Mouse (Mus musculus) embryonic facial prominence, embryonic 12.5 days (tissue): Measurements from ENCODE around the gene Lamtor2. TPM values are rescaled to one million over a fixed set of nuclear protein-coding genes. Genes with fewer than 3 reads are reported as not detected.

Source experiments
- ATAC-seq: fragments of 200-750 bp; cut with Nextera tagmentation; 2 replicates; pipeline ENCODE4 v1.8.0; 2017; ENCODE audit not compliant: insufficient number of reproducible peaks, insufficient read depth, low FRiP score, low TSS enrichment
- H3K27ac ChIP-seq: fragments of 300-500 bp; sonication (generic); 2 replicates; pipeline ENCODE4 v1.5.1; 2016; ENCODE audit warnings: mild to moderate bottlenecking
- H3K27me3 ChIP-seq: fragments of 300-500 bp; sonication (generic); 2 replicates; pipeline ENCODE4 v1.6.1; 2016; ENCODE audit warnings: mild to moderate bottlenecking, moderate library complexity
- H3K36me3 ChIP-seq: fragments of 300-500 bp; sonication (generic); 2 replicates; pipeline ENCODE4 v1.6.1; 2016; ENCODE audit warnings: mild to moderate bottlenecking
- H3K4me1 ChIP-seq: fragments of 300-500 bp; sonication (generic); 2 replicates; pipeline ENCODE4 v1.6.1; 2016
- H3K4me2 ChIP-seq: fragments of 300-500 bp; sonication (generic); replicated peaks from 2 replicates; pipeline ENCODE4 v1.6.1; 2016; ENCODE audit warnings: mild to moderate bottlenecking, moderate library complexity
- H3K4me3 ChIP-seq: fragments of 300-500 bp; sonication (generic); 2 replicates; pipeline ENCODE4 v1.5.1; 2016; ENCODE audit warnings: mild to moderate bottlenecking
- H3K9ac ChIP-seq: fragments of 300-500 bp; sonication (generic); 2 replicates; pipeline ENCODE4 v1.6.1; 2016; ENCODE audit warnings: mild to moderate bottlenecking, moderate library complexity
- H3K9me3 ChIP-seq: fragments of 300-500 bp; sonication (generic); 2 replicates; pipeline ENCODE4 v1.6.1; 2016; ENCODE audit warnings: mild to moderate bottlenecking, moderate library complexity
- WGBS: fragments of 180-500 bp; shearing (Covaris S2); methylation state at CpG from one replicate; pipeline ENCODE4 v1.1.7; 2016; 5-methylcytosine and 5-hydroxymethylcytosine counted together
- polyA plus RNA-seq: library from polyadenylated mRNA; unstranded; fragments of >200 nt; fragmentation: Nextera tagmentation; extraction: Ambion mirVana; gene quantifications from 2 replicates; pipeline ENCODE4 v1.2.1, GENCODE M21; 2016

Gene Lamtor2
- polyA plus RNA-seq, 1 experiment from 2014 or later, result 144 TPM

DNA sequence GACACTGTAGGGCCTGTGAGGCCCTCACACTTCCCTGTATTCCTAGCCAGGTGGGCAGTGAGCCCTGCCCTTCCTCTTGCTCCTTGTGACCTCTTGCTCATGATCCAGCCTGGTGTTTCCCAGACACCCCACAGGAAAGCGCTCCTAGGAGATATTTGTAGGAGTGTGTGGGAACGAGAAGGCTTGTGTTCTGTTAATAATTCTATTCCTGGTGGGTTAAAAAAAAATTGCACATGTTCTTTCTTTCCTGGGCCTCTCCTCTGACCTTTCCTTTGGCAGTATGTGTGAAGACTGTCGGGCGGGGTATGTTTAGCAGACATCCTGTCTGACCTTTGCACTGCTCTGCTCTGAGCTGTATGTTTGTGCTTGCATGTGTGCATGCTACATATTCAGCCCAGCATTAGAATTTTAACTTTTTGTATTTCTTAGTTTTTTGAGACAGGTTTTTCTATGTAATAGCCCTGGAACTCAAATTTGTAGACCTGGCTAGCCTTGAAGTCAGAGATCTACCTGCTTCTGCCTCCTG lies 13.7 kb upstream of the Lamtor2 start:
- no peak overlapping the region for H3K4me3 ChIP-seq
- H3K9me3 ChIP-seq, result no peaks in the 10 kb centered on the region
- no peaks in the 10 kb centered on the region for H3K27me3 ChIP-seq
- no peak overlapping the region for H3K27ac ChIP-seq
- ATAC-seq, result no peak
- peaks cover 93% of the 10 kb centered on the region for H3K36me3 ChIP-seq
- no peak overlapping the region for H3K4me2 ChIP-seq
- H3K9ac ChIP-seq, result no peak overlapping the region
- 87% methylated on average over 4 of the region's 4 CpGs for WGBS
- H3K4me1 ChIP-seq, result no peaks in the 10 kb centered on the region

DNA sequence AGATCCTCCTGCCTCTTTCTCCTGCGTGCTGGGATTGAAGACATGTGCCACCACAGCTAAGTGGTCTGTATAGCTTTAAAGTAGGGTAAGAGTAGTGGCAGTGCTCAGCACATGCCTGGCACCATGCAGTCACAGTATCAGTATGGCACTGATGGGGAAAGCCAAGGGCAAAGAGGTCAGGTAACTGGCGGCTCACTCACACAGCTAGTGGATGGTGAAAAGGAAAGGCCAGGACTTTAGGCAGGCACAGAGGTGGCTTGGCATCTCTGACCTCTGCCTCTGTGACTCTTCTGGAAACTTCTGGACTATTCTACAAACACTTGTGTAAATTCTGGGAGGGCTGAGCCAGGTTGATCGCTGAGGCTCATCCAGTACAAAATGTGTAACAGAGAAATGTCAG lies 13.2 kb upstream of the Lamtor2 start:
- no peaks in the 10 kb centered on the region for H3K4me1 ChIP-seq

DNA sequence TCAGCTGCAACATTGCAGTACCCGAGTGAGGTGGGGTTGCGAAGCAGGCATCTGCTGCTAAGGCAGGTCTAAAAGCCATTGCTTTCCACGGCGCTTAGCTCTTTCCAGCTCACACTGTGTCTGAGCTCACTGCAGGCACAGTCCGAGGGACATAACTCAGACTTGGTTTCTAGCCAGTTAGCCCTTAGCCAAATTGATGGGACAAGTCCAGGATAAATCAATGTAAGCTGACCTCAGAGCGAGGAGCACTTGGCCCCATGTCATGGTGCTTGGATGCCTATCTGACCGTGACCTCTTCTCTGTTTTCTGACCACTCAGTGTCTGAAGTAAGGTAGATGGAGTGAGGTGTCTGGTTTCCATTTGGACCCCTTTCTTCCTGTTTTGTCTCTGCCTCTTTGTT lies 11.1 kb upstream of the Lamtor2 start:
- Histone ChIP-seq H3K36me3 (peaks cover 99% of the 10 kb centered on the region), H3K27me3 (no peaks in the 10 kb centered on the region), H3K4me1 (no peaks in the 10 kb centered on the region), H3K9ac (no peak overlapping the region), H3K4me2 (no peak overlapping the region), H3K9me3 (no peaks in the 10 kb centered on the region), H3K27ac (no peak overlapping the region), H3K4me3 (no peak overlapping the region)
- 85% methylated on average over 7 of the region's 7 CpGs for WGBS
- ATAC-seq, result no peak

More for the DNA sequence above, 13.2 kb upstream of the Lamtor2 start:
- ATAC-seq, result no peak
- Histone ChIP-seq H3K27me3 (no peaks in the 10 kb centered on the region), H3K9ac (no peak overlapping the region), H3K4me3 (no peak overlapping the region), H3K9me3 (no peaks in the 10 kb centered on the region), H3K27ac (no peak overlapping the region), H3K36me3 (peaks cover 97% of the 10 kb centered on the region), H3K4me2 (no peak overlapping the region)
- 91% methylated on average over 3 of the region's 3 CpGs for WGBS

DNA sequence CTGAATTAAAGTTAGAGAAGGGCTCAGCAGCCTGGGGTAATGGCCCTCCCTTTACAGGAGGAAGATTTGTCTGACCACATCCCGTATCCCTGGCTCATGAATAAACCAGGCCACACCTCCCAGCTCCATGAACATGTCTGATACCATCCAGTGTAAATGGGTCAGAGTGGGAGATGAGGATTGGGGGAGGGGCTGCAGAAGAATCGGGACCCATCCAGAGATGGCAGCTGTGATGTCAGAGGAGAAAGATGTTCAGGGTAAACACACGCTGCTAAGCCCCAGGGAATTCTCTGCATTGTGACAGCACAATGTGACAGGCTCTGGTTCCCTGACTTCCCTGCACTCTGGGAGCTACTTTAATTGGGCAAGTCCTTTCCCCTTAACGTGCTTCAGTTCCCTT lies 10.6 kb upstream of the Lamtor2 start:
- Histone ChIP-seq H3K36me3 (peaks cover 99% of the 10 kb centered on the region), H3K27me3 (no peaks in the 10 kb centered on the region), H3K4me3 (no peak overlapping the region), H3K4me1 (no peaks in the 10 kb centered on the region), H3K9ac (no peak overlapping the region), H3K4me2 (no peak overlapping the region), H3K9me3 (no peaks in the 10 kb centered on the region), H3K27ac (no peak overlapping the region)
- 74% methylated on average over 4 of the region's 4 CpGs for WGBS
- no peak for ATAC-seq

DNA sequence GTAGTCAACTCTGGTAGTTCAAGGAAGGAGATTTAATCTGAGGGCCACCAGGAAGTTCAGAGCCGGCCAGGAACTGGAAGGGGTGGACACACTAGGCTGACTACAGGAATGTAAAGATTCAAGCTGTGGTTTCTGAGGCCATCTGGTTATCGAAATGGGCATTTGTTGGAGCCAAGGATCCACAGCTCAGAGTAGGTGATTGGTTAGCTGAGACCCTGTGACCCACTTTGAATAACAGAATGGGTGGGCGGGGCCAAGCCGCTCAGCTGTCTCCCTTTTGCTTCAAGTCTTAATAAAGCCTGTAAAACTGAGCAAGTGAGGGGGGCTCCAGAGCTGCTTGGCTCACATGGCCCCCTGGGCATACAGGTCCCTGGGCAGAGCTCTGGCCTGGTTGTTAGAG lies 9.1 kb upstream of the Lamtor2 start:
- no peak overlapping the region for H3K4me2 ChIP-seq
- H3K4me3 ChIP-seq, result no peak overlapping the region
- no peaks in the 10 kb centered on the region for H3K4me1 ChIP-seq
- 75% methylated on average over 4 of the region's 4 CpGs for WGBS
- no peaks in the 10 kb centered on the region for H3K9me3 ChIP-seq
- 0 out of 2 replicates have a peak, but pooled peaks have one; percentile 8 for ATAC-seq
- H3K27ac ChIP-seq, result no peak overlapping the region
- H3K27me3 ChIP-seq, result no peaks in the 10 kb centered on the region
- no peak overlapping the region for H3K9ac ChIP-seq
- peaks cover 100% of the 10 kb centered on the region for H3K36me3 ChIP-seq

DNA sequence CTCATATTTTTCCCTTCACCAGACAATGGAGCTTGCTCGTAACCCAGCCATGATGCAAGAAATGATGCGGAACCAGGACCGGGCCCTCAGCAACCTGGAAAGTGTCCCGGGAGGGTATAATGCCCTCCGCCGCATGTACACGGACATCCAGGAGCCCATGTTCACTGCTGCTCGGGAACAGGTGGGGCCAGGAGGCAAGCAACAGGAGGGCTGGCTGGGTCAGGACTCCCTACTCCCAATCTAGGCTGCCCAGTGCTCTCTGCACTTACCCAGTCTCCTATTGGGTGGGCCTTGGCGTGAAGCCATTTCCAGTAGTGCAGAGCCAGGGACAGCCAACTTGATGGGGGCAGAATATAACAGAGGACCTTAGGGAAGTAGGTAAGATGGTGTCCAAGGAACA lies 6.7 kb upstream of the Lamtor2 start:
- H3K4me3 ChIP-seq, result no peak overlapping the region
- H3K4me1 ChIP-seq, result peaks cover 12% of the 10 kb centered on the region
- 95% methylated on average over 9 of the region's 9 CpGs for WGBS
- no peaks in the 10 kb centered on the region for H3K27me3 ChIP-seq
- peaks cover 90% of the 10 kb centered on the region for H3K36me3 ChIP-seq
- no peak overlapping the region for H3K27ac ChIP-seq
- ATAC-seq, result no peak
- no peak overlapping the region for H3K9ac ChIP-seq
- H3K9me3 ChIP-seq, result no peaks in the 10 kb centered on the region
- H3K4me2 ChIP-seq, result no peak overlapping the region

DNA sequence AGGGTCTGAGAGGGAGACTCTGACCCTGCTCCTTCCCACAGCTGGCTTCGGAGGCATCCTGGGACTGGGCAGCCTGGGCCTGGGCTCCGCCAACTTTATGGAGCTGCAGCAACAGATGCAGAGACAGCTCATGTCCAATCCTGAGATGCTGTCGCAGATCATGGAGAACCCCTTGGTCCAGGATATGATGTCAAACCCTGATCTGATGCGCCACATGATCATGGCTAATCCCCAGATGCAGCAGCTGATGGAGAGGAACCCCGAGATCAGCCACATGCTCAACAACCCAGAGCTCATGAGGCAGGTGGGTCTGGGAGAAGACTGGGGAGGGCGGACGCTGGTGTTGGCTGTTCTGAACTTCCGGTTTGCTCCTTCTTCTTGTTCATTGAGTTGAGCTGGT lies 3.7 kb upstream of the Lamtor2 start:
- Histone ChIP-seq H3K4me2 (no peak overlapping the region), H3K9ac (no peak overlapping the region), H3K27ac (no peak overlapping the region), H3K36me3 (peaks cover 61% of the 10 kb centered on the region), H3K27me3 (no peaks in the 10 kb centered on the region), H3K9me3 (no peaks in the 10 kb centered on the region), H3K4me1 (peaks cover 22% of the 10 kb centered on the region), H3K4me3 (no peak overlapping the region)
- WGBS, result 92% methylated on average over 8 of the region's 8 CpGs
- no peak for ATAC-seq

DNA sequence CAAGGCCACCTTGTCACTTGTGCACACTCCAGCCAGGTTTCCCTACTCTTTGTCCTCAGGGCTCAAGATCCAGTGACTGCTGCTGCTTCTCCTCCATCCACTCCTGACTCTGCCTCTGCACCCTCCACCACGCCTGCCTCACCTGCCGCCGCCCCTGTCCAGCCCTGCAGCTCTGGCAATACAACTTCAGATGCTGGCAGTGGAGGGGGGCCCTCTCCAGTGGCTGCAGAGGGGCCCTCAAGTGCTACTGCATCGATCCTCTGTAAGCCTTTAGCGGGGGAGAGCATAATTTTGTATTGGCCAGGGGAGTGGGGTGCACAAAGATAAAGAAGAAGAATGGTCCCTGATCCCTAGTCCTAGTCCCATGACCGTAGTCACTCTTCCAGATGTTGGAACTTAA lies 2.9 kb upstream of the Lamtor2 start:
- WGBS, result 95% methylated on average over 6 of the region's 6 CpGs
- Histone ChIP-seq H3K4me3 (no peak overlapping the region), H3K9me3 (no peaks in the 10 kb centered on the region), H3K4me2 (no peak overlapping the region), H3K27me3 (no peaks in the 10 kb centered on the region), H3K27ac (no peak overlapping the region), H3K4me1 (peaks cover 24% of the 10 kb centered on the region), H3K9ac (no peak overlapping the region), H3K36me3 (peaks cover 52% of the 10 kb centered on the region)
- no peak for ATAC-seq

DNA sequence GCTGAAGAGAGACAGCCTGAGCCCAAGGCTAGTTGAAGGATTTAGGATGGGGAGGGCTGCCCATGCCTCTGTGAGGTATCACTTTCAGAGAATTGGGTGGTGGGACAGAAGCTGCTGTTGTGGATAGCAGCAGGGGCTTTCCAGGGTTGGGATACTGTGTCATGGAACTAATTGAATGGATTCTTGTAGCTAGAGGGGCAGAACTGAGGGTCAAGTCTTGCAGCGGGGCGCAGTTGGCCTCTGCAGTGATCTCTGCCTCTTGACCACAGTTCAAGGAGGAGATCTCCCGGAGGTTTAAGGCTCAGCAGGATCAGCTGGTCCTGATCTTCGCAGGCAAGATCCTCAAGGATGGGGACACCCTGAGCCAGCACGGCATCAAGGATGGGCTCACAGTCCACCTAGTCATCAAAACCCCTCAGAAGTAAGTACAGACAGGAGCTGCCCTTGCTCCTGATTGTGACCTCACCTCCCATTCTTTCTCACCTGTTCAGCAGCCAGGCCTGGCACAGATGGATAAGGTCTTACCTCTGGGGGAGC lies 2.3 kb upstream of the Lamtor2 start:
- ATAC-seq, result no peak
- WGBS, result 81% methylated on average over 5 of the region's 5 CpGs
- Histone ChIP-seq H3K4me3 (no peak overlapping the region), H3K4me1 (peaks cover 24% of the 10 kb centered on the region), H3K27ac (no peak overlapping the region), H3K36me3 (peaks cover 46% of the 10 kb centered on the region), H3K9me3 (no peaks in the 10 kb centered on the region), H3K4me2 (peak overlapping the region; percentile 65), H3K27me3 (no peaks in the 10 kb centered on the region), H3K9ac (no peak overlapping the region)

DNA sequence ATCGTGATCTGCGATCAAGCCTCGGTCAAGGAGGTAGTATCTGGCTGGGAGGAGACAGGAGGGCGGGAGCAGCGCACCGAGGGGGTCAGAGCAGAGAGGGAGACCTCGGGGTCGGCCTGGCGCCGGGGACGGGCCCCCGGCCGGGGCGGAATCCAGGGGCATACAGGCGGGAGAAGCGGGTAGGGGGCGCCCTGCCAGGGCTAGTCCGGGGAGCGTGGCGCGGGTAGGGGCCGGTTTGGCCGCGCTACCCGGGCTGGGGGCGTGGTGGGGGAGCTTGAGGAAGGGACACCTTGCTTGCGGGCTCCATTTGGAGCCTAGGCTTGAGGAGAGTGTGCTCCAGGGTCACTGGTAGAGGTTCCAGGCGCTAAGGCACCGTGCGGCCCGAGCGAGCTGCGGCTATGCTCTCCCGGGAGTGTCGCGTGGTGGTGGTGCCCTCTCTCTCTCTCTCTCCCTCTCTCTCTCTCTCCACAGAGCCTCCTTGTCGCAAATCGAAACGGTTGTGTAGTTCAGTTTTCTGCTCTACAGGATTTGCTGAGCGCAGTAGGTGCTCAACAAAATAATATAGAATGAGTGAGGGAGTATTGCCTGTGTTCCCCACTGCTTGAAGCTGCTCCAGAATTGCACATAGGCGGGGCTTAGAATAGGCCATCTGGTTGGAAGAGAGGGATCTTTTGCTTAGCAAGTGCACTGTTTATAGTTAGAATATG lies 1.2 kb upstream of the Lamtor2 start:
- Histone ChIP-seq H3K27ac (peak overlapping the region; percentile 97), H3K4me3 (peak overlapping the region; percentile 87), H3K4me1 (peaks cover 27% of the 10 kb centered on the region), H3K9me3 (no peaks in the 10 kb centered on the region), H3K9ac (peak overlapping the region; percentile 93), H3K4me2 (peak overlapping the region; percentile 65), H3K27me3 (no peaks in the 10 kb centered on the region), H3K36me3 (peaks cover 35% of the 10 kb centered on the region)
- under 1% methylated on average over 41 of the region's 41 CpGs for WGBS
- peak; percentile 10 for ATAC-seq

DNA sequence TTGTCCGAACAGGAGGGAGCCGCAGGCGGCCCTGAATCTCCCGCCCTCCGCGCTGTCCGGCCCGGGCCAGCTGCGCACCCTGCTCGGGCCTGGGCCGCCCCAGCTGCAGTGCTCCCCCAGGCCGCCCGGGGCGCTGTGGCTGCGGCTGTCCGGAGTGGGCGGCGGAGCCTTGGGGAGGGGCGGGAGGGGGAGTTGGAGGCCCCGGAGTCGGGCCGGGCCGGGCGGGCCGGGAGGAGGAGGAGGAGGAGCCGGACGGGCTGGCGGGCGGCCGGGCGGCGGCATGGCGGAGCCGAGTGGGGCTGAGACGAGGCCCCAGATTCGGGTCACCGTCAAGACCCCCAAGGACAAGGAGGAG lies 628 bp upstream of the Lamtor2 start, which contains the start of gene Ubqln4:
Gene Ubqln4 (plus strand): TSS at position 234 of the 355 bp plus-strand sequence.
- peak within 1 kb of the TSS; percentile 65 for H3K4me2 ChIP-seq
- H3K27me3 ChIP-seq, result no peaks in the 10 kb centered on the region
- peak within 1 kb of the TSS; percentile 87 for H3K4me3 ChIP-seq
- peaks cover 27% of the 10 kb centered on the region for H3K4me1 ChIP-seq
- H3K36me3 ChIP-seq, result peaks cover 29% of the 10 kb centered on the region
- peak; percentile 89 for ATAC-seq
- under 1% methylated on average over 22 of the region's 37 CpGs for WGBS
- no peaks in the 10 kb centered on the region for H3K9me3 ChIP-seq
- peak within 1 kb of the TSS; percentile 97 for H3K27ac ChIP-seq
- peak within 1 kb of the TSS; percentile 93 for H3K9ac ChIP-seq

DNA sequence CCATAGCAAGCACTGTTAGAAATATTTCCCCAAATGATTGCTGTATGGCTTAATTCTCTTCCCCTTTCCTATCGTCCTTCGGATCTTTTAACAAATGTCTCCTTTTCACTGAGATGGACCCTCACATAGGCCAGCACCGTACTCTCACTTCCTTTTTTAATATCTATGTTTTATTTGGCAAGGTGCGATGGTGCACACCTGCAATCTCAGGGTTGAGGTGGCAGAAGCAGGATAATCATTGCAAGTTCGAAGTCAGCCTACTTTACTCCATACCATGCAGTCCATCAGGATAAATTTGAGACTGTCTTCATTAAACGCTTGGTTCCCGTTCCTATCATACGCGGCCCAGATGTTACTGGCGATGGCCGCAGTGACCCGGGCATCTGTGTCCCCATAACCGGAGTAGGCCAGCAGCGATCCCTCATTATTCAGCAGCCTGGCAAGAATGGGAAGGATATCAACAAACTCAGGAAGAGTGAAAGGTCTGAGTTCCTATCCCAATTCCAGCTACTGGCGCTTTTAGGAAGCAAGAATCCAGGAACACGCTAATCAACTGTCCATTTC lies 710 bp downstream of the Lamtor2 start:
- no peaks in the 10 kb centered on the region for H3K27me3 ChIP-seq
- peak overlapping the region; percentile 87 for H3K4me3 ChIP-seq
- no peaks in the 10 kb centered on the region for H3K9me3 ChIP-seq
- peaks cover 27% of the 10 kb centered on the region for H3K4me1 ChIP-seq
- 26% methylated on average over 16 of the region's 16 CpGs for WGBS
- H3K9ac ChIP-seq, result peak overlapping the region; percentile 93
- peak overlapping the region; percentile 97; the same call in 1 of the 2 replicates for H3K27ac ChIP-seq
- no peak for ATAC-seq
- peak overlapping the region; percentile 65 for H3K4me2 ChIP-seq
- peaks cover 16% of the 10 kb centered on the region for H3K36me3 ChIP-seq
